Mouse (Mus musculus) brain, embryonic 14.5 days (tissue): ENCODE results near the gene H2-T24.

Source experiments
- CTCF ChIP-seq: fragments of 200-500 bp; IDR thresholded peaks from 2 replicates; pipeline ENCODE4 v1.5.1; 2012; ENCODE audit warnings: inconsistent platforms, mild to moderate bottlenecking, moderate library complexity, borderline replicate concordance; ENCODE audit not compliant: insufficient read depth, insufficient read length; ENCODE audit errors: extremely low read depth
- POLR2A ChIP-seq: fragments of 200-500 bp; IDR thresholded peaks from 2 replicates; pipeline ENCODE4 v1.6.1; 2012; ENCODE audit warnings: mild to moderate bottlenecking, inconsistent platforms, borderline replicate concordance; ENCODE audit not compliant: poor library complexity, insufficient read depth, insufficient read length, severe bottlenecking; ENCODE audit errors: extremely low read depth

- TF ChIP-seq POLR2A (no peak), CTCF (no peak)
These were observed 48.2 kb downstream of the H2-T24 start for GRCm38 (mm10) chr17:35972131-35972530.
